Mouse (Mus musculus) embryo, embryonic 11 days (tissue): ENCODE measurements at regions not wholly inside any gene's neighbourhood (a gene's known extent, or its start where the extent isn't known, plus 50 kb on each side); places are given as distances from the start of the nearest gene placed in this dataset.

ENCODE experiments used
- DNase-seq: peaks from one replicate; pipeline ENCODE4 v3.0.0-alpha.2; 2015

GRCm38 (mm10) chr6:143491380-143491779 is 324.4 kb downstream of the Etnk1 start:
- no peak for DNase-seq

GRCm38 (mm10) chr6:143493543-143493942 is 326.5 kb downstream of the Etnk1 start:
- DNase-seq: no peak

GRCm38 (mm10) chr6:143494341-143494740 is 327.3 kb downstream of the Etnk1 start:
- no peak for DNase-seq

- DNase-seq: no peak
Measured at GRCm38 (mm10) chr6:143494886-143495285, 327.9 kb downstream of the Etnk1 start.

DNA sequence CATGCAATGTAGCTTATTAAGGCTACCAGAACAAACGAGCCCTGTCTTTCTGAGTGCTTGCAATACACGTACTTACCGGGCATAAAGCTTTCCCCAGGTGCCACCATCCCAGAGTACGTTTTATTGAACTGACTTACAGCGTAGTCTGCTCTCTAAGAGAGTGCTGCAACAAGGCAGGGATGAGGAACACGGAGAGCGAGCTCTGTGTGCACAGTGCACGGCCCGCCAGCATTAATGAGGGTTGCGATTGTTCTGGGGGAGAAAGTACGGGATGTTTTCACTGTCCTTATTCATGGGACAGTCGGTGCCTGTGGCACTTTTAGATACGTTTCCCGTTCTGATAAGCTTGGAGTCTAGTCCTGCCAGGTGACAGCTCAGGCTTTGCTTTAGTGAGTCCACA is 331.7 kb downstream of the Etnk1 start:
- DNase-seq: peak; percentile 20

- peak; percentile 74 for DNase-seq
Measured at GRCm38 (mm10) chr6:143499259-143500043, 332.4 kb downstream of the Etnk1 start.

DNA sequence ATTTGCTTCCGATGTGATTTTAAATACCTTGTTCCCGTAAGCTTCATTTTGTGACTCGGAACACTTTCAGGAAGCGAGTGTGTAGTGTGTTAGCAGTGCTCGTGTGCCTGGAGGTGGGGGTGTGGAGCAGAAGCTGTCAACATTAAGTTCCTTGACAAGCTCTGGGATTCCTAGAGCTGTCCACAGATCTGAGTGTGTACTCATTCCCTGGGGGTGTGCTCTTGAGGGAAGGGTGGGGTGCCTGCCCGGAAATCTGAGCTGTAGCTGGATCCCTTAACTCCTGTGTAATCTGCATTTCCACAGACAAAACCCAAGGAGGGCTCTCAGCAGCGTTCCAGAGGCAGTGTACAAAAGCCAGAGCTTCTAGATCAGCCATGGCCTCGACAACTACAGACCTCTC is 335.8 kb downstream of the Etnk1 start:
- DNase-seq: no peak

DNA sequence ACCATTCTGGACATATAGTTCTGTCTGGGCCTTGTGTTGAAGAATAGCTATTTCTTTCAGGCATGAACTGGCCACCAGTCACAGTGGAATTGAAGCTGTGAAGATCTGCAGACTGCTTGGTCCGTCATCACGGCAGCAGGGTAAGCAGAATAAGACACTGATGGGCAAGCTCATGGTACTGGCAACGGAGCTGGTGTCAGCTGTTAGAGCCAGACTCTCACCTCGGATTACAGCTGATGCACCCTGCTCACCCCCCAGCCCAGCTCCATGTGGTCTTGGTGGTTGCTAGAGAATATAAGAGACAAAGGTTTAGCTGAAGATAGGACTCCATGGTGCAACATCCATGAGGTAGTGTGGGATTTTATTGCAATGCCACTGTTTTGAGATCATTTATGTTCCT is 336.9 kb downstream of the Etnk1 start:
- DNase-seq: no peak

GRCm38 (mm10) chr6:143513459-143513858 is 346.4 kb downstream of the Etnk1 start:
- DNase-seq: no peak

DNA sequence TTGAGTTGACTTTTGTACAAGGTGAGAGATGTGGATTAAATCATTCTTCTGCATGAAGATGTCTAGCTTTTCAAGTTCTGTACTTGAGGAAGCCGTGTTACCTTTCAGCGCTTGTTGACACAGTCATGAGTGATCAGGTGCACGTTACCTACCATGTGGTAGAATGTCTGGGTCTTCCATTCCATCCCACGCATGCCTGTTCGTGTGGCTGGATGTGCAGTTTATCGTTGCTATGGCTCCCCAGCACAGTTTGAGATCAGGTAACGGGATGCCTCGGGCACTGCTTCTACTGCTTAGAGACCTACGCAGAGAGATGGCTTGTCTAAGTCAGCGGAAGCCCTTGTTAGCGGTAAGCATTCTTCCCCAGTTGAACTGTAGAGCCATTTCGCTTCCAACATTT is 348.1 kb downstream of the Etnk1 start:
- no peak for DNase-seq

DNA sequence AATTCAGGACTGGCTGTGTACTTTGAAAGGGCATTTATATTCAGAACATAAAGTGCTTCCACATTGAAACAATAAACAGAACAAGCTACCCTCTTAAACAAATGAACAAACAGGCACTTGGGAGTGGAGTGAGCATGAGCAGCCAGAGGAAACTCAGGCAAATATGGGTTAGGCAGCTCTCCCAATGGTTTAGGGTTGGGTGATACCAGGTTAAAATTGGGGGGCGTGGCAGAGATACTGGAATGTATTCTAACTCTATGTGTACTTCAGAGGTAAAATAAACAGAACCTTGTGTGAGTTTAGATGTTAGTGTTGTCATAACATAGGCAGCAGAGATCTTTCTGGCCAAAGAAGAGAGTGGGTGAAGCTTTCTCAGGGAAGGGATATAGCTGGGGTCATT is 349.7 kb downstream of the Etnk1 start:
- no peak for DNase-seq

DNA sequence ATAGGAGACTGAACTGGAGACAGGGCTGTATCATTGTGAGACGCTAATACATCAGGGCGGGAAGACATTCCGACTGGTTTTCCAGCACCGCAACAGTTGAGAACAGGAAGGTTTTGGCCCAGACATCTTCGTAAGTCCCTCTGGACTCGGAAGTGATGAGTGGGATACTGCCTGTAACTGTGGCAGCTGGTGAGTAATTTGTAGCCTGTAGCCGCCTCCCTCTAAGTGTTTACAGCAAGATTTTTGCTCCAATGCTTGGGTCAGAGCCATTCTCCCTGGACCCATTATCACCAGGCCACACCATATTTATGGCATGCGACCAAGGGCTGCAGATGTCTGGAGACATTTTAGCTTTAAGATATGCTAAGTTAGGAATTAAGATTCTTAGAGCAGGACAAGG is 351.5 kb downstream of the Etnk1 start:
- DNase-seq: no peak

DNA sequence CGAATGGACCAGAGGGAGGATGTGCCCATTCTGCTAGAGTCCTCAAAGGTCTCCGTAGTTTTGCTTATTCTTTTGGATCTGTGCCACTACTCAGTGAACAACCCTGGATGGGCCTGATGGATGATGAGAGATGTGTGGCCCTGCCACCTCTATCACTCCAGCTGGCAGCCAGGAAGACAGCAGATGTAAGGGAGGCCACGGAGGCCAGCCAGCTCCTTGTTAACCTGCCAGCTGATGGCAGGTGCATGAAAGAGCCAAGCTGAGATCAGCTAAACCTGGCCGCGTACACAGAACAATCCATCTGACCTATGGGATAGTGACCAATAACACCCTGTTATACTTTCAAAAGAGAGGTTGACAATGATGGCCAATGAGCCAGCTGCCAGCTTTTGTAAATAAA is 352.6 kb downstream of the Etnk1 start:
- DNase-seq: no peak

- no peak for DNase-seq
Measured at GRCm38 (mm10) chr6:143525092-143525491, 358.1 kb downstream of the Etnk1 start.

- no peak for DNase-seq
Measured at GRCm38 (mm10) chr6:143528898-143529297, 361.9 kb downstream of the Etnk1 start.

DNA sequence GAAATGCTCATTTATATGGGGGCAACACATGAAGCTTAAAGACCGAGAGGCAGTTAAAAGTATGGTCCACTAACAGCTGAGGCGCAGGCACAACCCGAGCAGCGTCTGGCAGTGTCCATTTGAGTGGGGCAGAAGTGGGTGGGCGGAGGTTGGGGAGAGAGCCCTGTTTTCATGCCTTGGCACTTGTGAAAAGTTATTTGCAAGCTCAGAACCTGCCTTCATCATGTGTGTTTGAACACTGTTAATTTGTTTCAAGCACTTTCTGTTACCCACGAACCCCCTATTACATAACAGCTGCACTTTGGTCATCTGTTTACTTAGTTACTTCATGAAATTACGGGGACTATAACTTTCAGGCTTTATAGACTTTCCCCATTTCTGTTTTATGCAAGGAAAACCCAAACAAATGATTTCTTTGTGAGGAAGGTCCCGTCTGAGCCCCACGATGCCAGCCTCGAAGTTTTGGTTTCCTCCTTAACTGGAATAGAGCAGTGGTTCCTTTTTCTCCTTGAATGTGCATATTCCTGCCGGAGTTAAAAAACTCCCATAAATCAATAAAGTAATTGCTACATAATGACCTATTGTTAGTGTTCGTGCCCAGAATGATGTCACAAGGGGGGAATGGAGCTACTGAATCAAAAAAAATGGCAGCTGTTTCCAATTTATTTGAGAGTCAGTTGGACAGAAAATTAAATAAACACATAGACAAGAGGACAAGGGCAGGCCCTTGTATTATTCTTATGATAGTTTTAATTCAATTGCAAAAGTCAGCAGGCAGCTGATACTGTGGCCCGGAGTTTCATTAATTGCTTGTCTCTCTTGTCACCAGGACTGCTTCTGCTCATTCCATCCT is 363.6 kb downstream of the Etnk1 start:
- DNase-seq: peak; percentile 76

DNA sequence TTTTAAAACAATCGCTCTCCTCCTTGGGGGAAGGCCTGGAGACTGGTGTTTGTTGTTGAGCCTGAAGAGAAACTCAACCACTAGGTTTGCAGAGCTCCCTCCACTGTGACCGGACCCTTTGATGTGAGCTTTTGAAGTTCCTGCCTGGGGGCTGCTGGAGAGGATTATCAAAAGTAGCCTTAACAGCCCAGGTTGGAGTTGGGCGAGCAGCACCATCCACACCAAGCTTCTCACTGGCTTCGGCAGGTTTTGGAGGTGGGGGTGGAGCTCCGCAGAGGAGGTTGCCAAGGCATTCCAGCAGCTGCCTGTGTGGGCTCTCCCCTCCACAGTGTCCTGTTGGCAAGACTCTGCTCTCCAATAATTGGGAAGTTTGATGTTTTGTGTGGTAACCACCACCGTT is 364.5 kb downstream of the Etnk1 start:
- DNase-seq: peak; percentile 57

DNA sequence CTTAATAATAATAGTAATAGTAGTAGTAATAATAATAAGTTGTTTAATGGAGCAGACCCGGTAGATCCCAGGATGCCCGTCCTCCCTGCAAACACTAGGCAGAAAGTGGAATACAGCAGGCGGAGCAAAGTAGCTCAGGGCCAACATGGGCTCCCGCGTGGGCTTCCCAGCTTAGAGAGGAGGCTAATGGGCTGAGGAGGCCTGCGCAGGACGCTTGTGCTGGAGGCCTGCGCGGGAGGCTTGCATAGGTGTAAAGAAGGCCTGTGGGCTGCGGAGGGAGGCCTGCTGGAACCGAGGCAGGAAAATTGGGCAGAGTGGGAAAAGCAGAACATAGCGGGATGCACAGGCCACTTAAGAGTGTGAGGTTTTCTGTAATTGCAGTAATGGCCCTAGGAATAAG is 365.4 kb downstream of the Etnk1 start:
- DNase-seq: peak; percentile 9

DNA sequence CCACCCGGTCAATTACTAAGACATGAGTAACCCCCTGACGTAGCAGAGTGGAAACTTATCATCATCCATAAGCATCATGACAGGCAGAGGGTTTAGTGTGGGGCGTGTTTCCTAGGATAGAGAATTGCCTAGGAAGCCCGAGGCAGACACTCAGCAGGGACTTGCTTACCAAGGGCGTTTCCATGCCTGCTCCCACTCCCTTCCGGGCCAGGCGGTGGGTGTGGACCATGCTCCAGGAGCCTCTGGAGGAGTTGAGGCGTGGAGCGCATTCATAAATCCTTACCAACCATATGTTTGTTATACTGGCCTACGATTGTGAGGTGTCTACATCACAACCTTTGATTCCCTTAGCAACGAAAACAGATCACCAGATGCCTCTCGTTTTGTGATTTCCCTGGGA is 368.2 kb downstream of the Etnk1 start:
- DNase-seq: no peak

DNA sequence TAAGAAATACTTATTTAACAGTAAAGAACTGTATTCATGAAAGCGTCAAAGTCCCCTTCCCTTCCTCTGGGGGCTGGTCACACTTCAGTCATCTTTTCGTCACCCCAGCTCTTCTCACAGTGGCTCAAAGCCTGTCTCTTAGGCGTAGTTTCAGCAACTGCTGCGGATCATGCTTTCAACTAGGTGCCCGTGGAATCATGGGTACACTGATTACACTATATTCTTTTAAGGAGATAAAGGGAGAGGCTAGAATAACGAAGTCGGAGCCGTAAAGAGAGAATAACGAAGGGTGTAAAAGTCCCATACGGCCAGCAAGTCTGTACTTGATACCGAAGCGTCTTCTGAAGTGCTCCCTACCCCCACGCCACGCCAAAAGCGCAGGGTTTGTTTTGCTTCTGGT is 368.7 kb downstream of the Etnk1 start:
- DNase-seq: no peak

DNA sequence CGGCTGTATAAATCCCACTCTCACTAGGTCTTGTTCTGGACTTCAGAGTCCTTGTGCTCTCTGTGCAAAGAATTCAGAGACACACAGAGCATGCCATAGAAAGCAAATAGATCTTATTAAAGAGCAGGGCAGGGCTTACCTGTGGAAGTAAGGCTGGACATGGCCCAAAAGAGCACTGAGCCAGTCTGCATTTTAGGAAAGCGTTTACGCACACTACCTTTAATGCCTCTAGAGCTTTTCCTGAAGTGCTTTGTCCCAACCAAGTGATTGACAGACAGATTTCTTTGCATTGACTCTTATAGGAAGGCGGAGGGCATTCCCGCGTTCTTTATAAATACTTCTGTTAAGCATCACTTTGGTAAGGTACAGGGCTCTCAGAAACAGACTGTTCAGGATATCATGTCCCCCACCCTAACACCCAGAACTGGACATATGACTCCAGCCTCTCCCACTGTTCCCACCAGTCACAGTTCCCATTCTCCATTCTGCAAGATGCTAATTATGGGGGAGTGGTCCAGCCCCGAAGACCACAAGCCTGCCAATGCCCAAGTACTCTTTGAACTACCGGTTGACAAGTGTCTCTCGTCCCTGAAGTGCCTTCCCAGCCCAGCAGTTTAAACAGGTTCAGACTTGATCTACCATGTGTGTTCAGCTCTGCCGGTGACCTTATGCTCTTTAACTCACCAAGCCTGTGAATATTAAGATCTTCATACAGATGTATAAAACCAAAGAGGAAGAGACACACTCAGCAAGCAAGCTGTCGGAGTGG is 369.7 kb downstream of the Etnk1 start:
- DNase-seq: no peak

GRCm38 (mm10) chr6:143547406-143547903 is 380.4 kb downstream of the Etnk1 start:
- no peak for DNase-seq

- DNase-seq: no peak
Measured at GRCm38 (mm10) chr6:143554946-143555345, 387.9 kb downstream of the Etnk1 start.
